Mouse (Mus musculus) fat pad, adult 2 months (tissue): Measurements from ENCODE around the gene Trim41.

Experiments used
- DNase-seq: peaks from one replicate; pipeline ENCODE4 v3.0.0-alpha.2; 2011; ENCODE audit warnings: low read depth, low spot score; ENCODE audit errors: extremely low read depth

The Trim41 gene

GRCm38 (mm10) chr11:48816281-48816781 lies 822 bp downstream of the Trim41 start:
- no peak for DNase-seq

- DNase-seq, result no peak
These were observed 1.3 kb downstream of the Trim41 start for GRCm38 (mm10) chr11:48815851-48816250.

- no peak for DNase-seq
These were observed 3.4 kb downstream of the Trim41 start for GRCm38 (mm10) chr11:48813782-48814181.

- DNase-seq, result no peak
These were observed 7.0 kb downstream of the Trim41 start for GRCm38 (mm10) chr11:48810142-48810541.

GRCm38 (mm10) chr11:48809434-48809830 lies 7.7 kb downstream of the Trim41 start:
- no peak for DNase-seq

GRCm38 (mm10) chr11:48808737-48809433 lies 8.3 kb downstream of the Trim41 start:
- peak; percentile 87 for DNase-seq

GRCm38 (mm10) chr11:48808304-48808646 lies 8.9 kb downstream of the Trim41 start:
- no peak for DNase-seq

GRCm38 (mm10) chr11:48807563-48808303 lies 9.4 kb downstream of the Trim41 start:
- DNase-seq, result no peak

GRCm38 (mm10) chr11:48806856-48807562 lies 10.1 kb downstream of the Trim41 start:
- no peak for DNase-seq

GRCm38 (mm10) chr11:48804922-48805321 lies 12.2 kb downstream of the Trim41 start:
- DNase-seq, result no peak

- DNase-seq, result no peak
These were observed 13.2 kb downstream of the Trim41 start for GRCm38 (mm10) chr11:48803988-48804387.

GRCm38 (mm10) chr11:48801831-48802772 lies 15.1 kb downstream of the Trim41 start:
- DNase-seq, result no peak

GRCm38 (mm10) chr11:48799921-48800701 lies 17.0 kb downstream of the Trim41 start, which contains the start of gene Rack1:
Rack1 (plus strand) TSS chr11:48800332.
- no peak for DNase-seq

- DNase-seq, result no peak
These were observed 17.9 kb downstream of the Trim41 start for GRCm38 (mm10) chr11:48798984-48799920.

GRCm38 (mm10) chr11:48798308-48798707 lies 18.8 kb downstream of the Trim41 start:
- DNase-seq, result no peak

GRCm38 (mm10) chr11:48797287-48797686 lies 19.9 kb downstream of the Trim41 start:
- DNase-seq, result no peak

- no peak for DNase-seq
These were observed 20.9 kb downstream of the Trim41 start for GRCm38 (mm10) chr11:48796290-48796689.

- no peak for DNase-seq
These were observed 21.9 kb downstream of the Trim41 start for GRCm38 (mm10) chr11:48795221-48795620.

- DNase-seq, result no peak
These were observed 24.0 kb downstream of the Trim41 start for GRCm38 (mm10) chr11:48793184-48793583.
